Mouse (Mus musculus) heart, postnatal 10 days (tissue): ENCODE data around the gene Iqcb1. TPM values are rescaled to one million over a fixed set of nuclear protein-coding genes. Genes with fewer than 3 reads are reported as not detected.

Experiments
- DNase-seq, 2 experiments: peaks; one replicate each; pipeline ENCODE4 v3.0.0; 2021
- intact Hi-C: fragments of 180-260 bp; cut with DNase I; formaldehyde crosslinking; loops from one replicate; pipeline ENCODE4 v1.15.1; 2025
- total RNA-seq, 2 experiments: library from RNA; stranded (reverse); gene quantifications; 2 replicates each; pipeline ENCODE4 v1.2.3; 2021

Gene Iqcb1
- total RNA-seq, 2 experiments from 2014 or later = 12.2 to 13.3 TPM

GRCm38 (mm10) chr16:36874583-36875275 lies 46.5 kb downstream of the Iqcb1 start, which contains the start of the genes Eaf2 and Golgb1:
TSS of gene Eaf2 (minus strand) at chr16:36875003.
TSS of gene Golgb1 (plus strand) at chr16:36875140.
- intact Hi-C loops = loop anchor here (2.0 kb wide), 2 partner anchors 58 to 136 kb away; partner anchors contain the start of gene Polq
- DNase-seq = peak; percentile 97 to 98

- peak; percentile 69 to 70 for DNase-seq
- intact Hi-C loops = loop anchor here (2.0 kb wide), 2 partner anchors 57 to 135 kb away; partner anchors contain the start of gene Polq
These were observed 47.2 kb downstream of the Iqcb1 start for GRCm38 (mm10) chr16:36875276-36875851.

- intact Hi-C loops = no loop called here
These were observed 49.1 kb downstream of the Iqcb1 start for GRCm38 (mm10) chr16:36877316-36877715.

GRCm38 (mm10) chr16:36882737-36883343 lies 54.7 kb downstream of the Iqcb1 start:
- DNase-seq = no peak
- intact Hi-C loops = no loop called here

More at GRCm38 (mm10) chr16:36877316-36877715, 49.1 kb downstream of the Iqcb1 start:
- DNase-seq = no peak

- DNase-seq = peak; percentile 18 to 56
- intact Hi-C loops = loop anchor here (5.0 kb wide), 1 partner anchor 122 kb away; no protein-coding TSS in a partner anchor
These were observed 56.7 kb downstream of the Iqcb1 start for GRCm38 (mm10) chr16:36884881-36885280.

GRCm38 (mm10) chr16:36885912-36886311 lies 57.7 kb downstream of the Iqcb1 start:
- intact Hi-C loops = loop anchor here (5.0 kb wide), 1 partner anchor 121 kb away; no protein-coding TSS in a partner anchor
- DNase-seq = no peak

- no peak for DNase-seq
- intact Hi-C loops = loop anchor here (5.0 kb wide), 1 partner anchor 120 kb away; no protein-coding TSS in a partner anchor
These were observed 59.4 kb downstream of the Iqcb1 start for GRCm38 (mm10) chr16:36887546-36887945.

GRCm38 (mm10) chr16:36890559-36890958 lies 62.4 kb downstream of the Iqcb1 start:
- no peak for DNase-seq
- intact Hi-C loops = no loop called here

GRCm38 (mm10) chr16:36891415-36891814 lies 63.2 kb downstream of the Iqcb1 start:
- intact Hi-C loops = no loop called here
- DNase-seq = no peak

- no peak for DNase-seq
- intact Hi-C loops = no loop called here
These were observed 65.1 kb downstream of the Iqcb1 start for GRCm38 (mm10) chr16:36893317-36893716.

GRCm38 (mm10) chr16:36896712-36897111 lies 68.5 kb downstream of the Iqcb1 start:
- DNase-seq = no peak
- intact Hi-C loops = no loop called here

GRCm38 (mm10) chr16:36903156-36903555 lies 75.0 kb downstream of the Iqcb1 start:
- intact Hi-C loops = no loop called here
- DNase-seq = no peak

GRCm38 (mm10) chr16:36911909-36912308 lies 83.7 kb downstream of the Iqcb1 start:
- intact Hi-C loops = no loop called here

GRCm38 (mm10) chr16:36912311-36912710 lies 84.1 kb downstream of the Iqcb1 start:
- DNase-seq = no peak

More at GRCm38 (mm10) chr16:36911909-36912308, 83.7 kb downstream of the Iqcb1 start:
- DNase-seq = no peak

GRCm38 (mm10) chr16:36914195-36914594 lies 86.0 kb downstream of the Iqcb1 start:
- no peak for DNase-seq
- intact Hi-C loops = no loop called here

More at GRCm38 (mm10) chr16:36912311-36912710, 84.1 kb downstream of the Iqcb1 start:
- intact Hi-C loops = no loop called here

GRCm38 (mm10) chr16:36918505-36918904 lies 90.3 kb downstream of the Iqcb1 start:
- intact Hi-C loops = no loop called here
- DNase-seq = no peak

- intact Hi-C loops = no loop called here
These were observed 92.2 kb downstream of the Iqcb1 start for GRCm38 (mm10) chr16:36920410-36920809.

GRCm38 (mm10) chr16:36921067-36921613 lies 93.0 kb downstream of the Iqcb1 start:
- DNase-seq = no peak
- intact Hi-C loops = no loop called here

More at GRCm38 (mm10) chr16:36920410-36920809, 92.2 kb downstream of the Iqcb1 start:
- DNase-seq = no peak

GRCm38 (mm10) chr16:36921980-36922379 lies 93.8 kb downstream of the Iqcb1 start:
- DNase-seq = no peak
- intact Hi-C loops = no loop called here
